Mouse (Mus musculus) left cerebral cortex, postnatal 36 days (tissue): Measurements from ENCODE around the gene Gbe1. TPM values are rescaled to one million over a fixed set of nuclear protein-coding genes. Genes with fewer than 3 reads are reported as not detected.

Source experiments
- DNase-seq, 2 experiments: peaks; one replicate each; pipeline ENCODE4 v3.0.0; 2021 to 2022; ENCODE audit warnings: low spot score in 2 of 2, mixed read lengths in 1 of 2
- intact Hi-C: fragments of 180-260 bp; cut with DNase I; formaldehyde crosslinking; loops from one replicate; pipeline ENCODE4 v1.15.1; 2025
- total RNA-seq, 2 experiments: library from RNA; stranded (reverse); gene quantifications; 2 replicates each; pipeline ENCODE4 v1.2.3; 2021

Gene Gbe1
- total RNA-seq, 2 experiments from 2014 or later: 9.1 to 11.3 TPM

- intact Hi-C loops: no loop called here
- no peak for DNase-seq
These were observed 237.1 kb downstream of the Gbe1 start for GRCm38 (mm10) chr16:70550835-70551234.

GRCm38 (mm10) chr16:70561635-70562348, 248.0 kb downstream of the Gbe1 start:
- DNase-seq: no peak
- intact Hi-C loops: no loop called here

GRCm38 (mm10) chr16:70562574-70562973, 248.8 kb downstream of the Gbe1 start:
- DNase-seq: no peak
- intact Hi-C loops: no loop called here

GRCm38 (mm10) chr16:70563456-70563855, 249.7 kb downstream of the Gbe1 start:
- intact Hi-C loops: no loop called here
- DNase-seq: no peak

- DNase-seq: peak; percentile 44 to 56
- intact Hi-C loops: loop anchor here (5.0 kb wide), 1 partner anchor 251 kb away; no protein-coding TSS in a partner anchor
These were observed 254.9 kb downstream of the Gbe1 start for GRCm38 (mm10) chr16:70568341-70569265.

- intact Hi-C loops: no loop called here
- DNase-seq: peak; percentile 65 to 72
These were observed 272.2 kb downstream of the Gbe1 start for GRCm38 (mm10) chr16:70585964-70586363.

- peak; percentile 52 to 54 for DNase-seq
- intact Hi-C loops: no loop called here
These were observed 288.6 kb downstream of the Gbe1 start for GRCm38 (mm10) chr16:70602326-70602725.

- DNase-seq: no peak
- intact Hi-C loops: no loop called here
These were observed 294.6 kb downstream of the Gbe1 start for GRCm38 (mm10) chr16:70608358-70608757.

- DNase-seq: no peak
- intact Hi-C loops: no loop called here
These were observed 303.9 kb downstream of the Gbe1 start for GRCm38 (mm10) chr16:70617691-70618090.

- DNase-seq: no peak
These were observed 304.4 kb downstream of the Gbe1 start for GRCm38 (mm10) chr16:70618168-70618567.

More at GRCm38 (mm10) chr16:70618168-70618567, 304.4 kb downstream of the Gbe1 start:
- intact Hi-C loops: no loop called here
